Mouse (Mus musculus) limb, embryonic 11.5 days (tissue): Measurements from ENCODE around the gene Efhd1. TPM values are rescaled to one million over a fixed set of nuclear protein-coding genes. Genes with fewer than 3 reads are reported as not detected.

Experiments used
- ATAC-seq: fragments of 200-750 bp; cut with Nextera tagmentation; 2 replicates; pipeline ENCODE4 v1.8.0; 2017; ENCODE audit warnings: low read depth; ENCODE audit not compliant: insufficient number of reproducible peaks, low FRiP score, low TSS enrichment
- DNase-seq: peaks from one replicate; pipeline ENCODE4 v3.0.0-alpha.2; 2015; ENCODE audit warnings: low spot score
- H3K27ac ChIP-seq: fragments of 300-500 bp; sonication (generic); replicated peaks from 2 replicates; pipeline ENCODE4 v1.5.1; 2014; ENCODE audit warnings: low read depth, mild to moderate bottlenecking, low read length
- H3K27me3 ChIP-seq: fragments of 300-500 bp; sonication (generic); 2 replicates; pipeline ENCODE4 v1.6.1; 2014; ENCODE audit warnings: mild to moderate bottlenecking, low read length, mixed read lengths; ENCODE audit not compliant: control insufficient read depth, insufficient read depth
- H3K36me3 ChIP-seq: fragments of 300-500 bp; sonication (generic); 2 replicates; pipeline ENCODE4 v1.6.1; 2014; ENCODE audit warnings: mild to moderate bottlenecking, low read length, moderate library complexity, mixed read lengths; ENCODE audit not compliant: control insufficient read depth, insufficient read depth
- H3K4me1 ChIP-seq: fragments of 300-500 bp; sonication (generic); 2 replicates; pipeline ENCODE4 v1.6.1; 2014; ENCODE audit warnings: low read length, mixed read lengths; ENCODE audit not compliant: control insufficient read depth, insufficient read depth
- H3K4me2 ChIP-seq: fragments of 300-500 bp; sonication (generic); 2 replicates; pipeline ENCODE4 v1.6.1; 2014; ENCODE audit warnings: low read depth, mild to moderate bottlenecking, moderate library complexity; ENCODE audit not compliant: severe bottlenecking
- H3K4me3 ChIP-seq: fragments of 300-500 bp; sonication (generic); 2 replicates; pipeline ENCODE4 v1.5.1; 2014; ENCODE audit warnings: low read depth, low read length
- H3K9ac ChIP-seq: fragments of 300-500 bp; sonication (generic); 2 replicates; pipeline ENCODE4 v1.6.1; 2014; ENCODE audit warnings: mild to moderate bottlenecking, low read length
- H3K9me3 ChIP-seq: fragments of 300-500 bp; sonication (generic); 2 replicates; pipeline ENCODE4 v1.6.1; 2016; ENCODE audit warnings: low read length; ENCODE audit not compliant: control insufficient read depth
- WGBS: fragments of 180-500 bp; shearing (Covaris S2); extraction: QIAGEN DNeasy Blood & Tissue Kit; methylation state at CpG from one replicate; pipeline ENCODE4 v1.1.7; 2014; 5-methylcytosine and 5-hydroxymethylcytosine counted together
- polyA plus RNA-seq: library from polyadenylated mRNA; unstranded; fragments of >200 nt; fragmentation: Nextera tagmentation; extraction: Ambion mirVana; gene quantifications from 2 replicates; pipeline ENCODE4 v1.2.1, GENCODE M21; 2014

Gene Efhd1
- polyA plus RNA-seq, result 0.40 and 0.47 TPM in 2 replicates

GRCm38 (mm10) chr1:87264134-87265006 lies at the start of gene Efhd1:
Gene Efhd1, plus strand, starts transcription at chr1:87264363.
- Histone ChIP-seq H3K4me1 (no peaks in the 10 kb centered on the region), H3K27me3 (peaks cover 52% of the 10 kb centered on the region), H3K27ac (no peak within 1 kb of the TSS), H3K9ac (peak within 1 kb of the TSS; percentile 9; the same call in 1 of the 2 replicates), H3K36me3 (no peaks in the 10 kb centered on the region), H3K4me3 (peak within 1 kb of the TSS; percentile 41), H3K9me3 (no peaks in the 10 kb centered on the region), H3K4me2 (peak within 1 kb of the TSS; percentile 96)
- under 1% methylated on average over 70 of the region's 70 CpGs for WGBS
- ATAC-seq (peak; percentile 37; the same call in 1 of the 2 replicates), DNase-seq (peak; percentile 72)

- Histone ChIP-seq H3K27me3 (no peaks in the 10 kb centered on the region), H3K27ac (no peak overlapping the region), H3K9me3 (no peaks in the 10 kb centered on the region), H3K4me3 (peak overlapping the region; percentile 77), H3K4me1 (peaks cover 6% of the 10 kb centered on the region; the same call in 1 of the 2 replicates), H3K9ac (peak overlapping the region; percentile 98), H3K36me3 (no peaks in the 10 kb centered on the region), H3K4me2 (peak overlapping the region; percentile 45)
- ATAC-seq, result no peak
- DNase-seq, result no peak
- WGBS, result 31% methylated on average over 4 of the region's 4 CpGs
Measured at GRCm38 (mm10) chr1:87214748-87215147, 49.4 kb upstream of the Efhd1 start.

- Histone ChIP-seq H3K9me3 (no peaks in the 10 kb centered on the region), H3K4me2 (no peak overlapping the region), H3K27ac (no peak overlapping the region), H3K36me3 (peaks cover 13% of the 10 kb centered on the region; the same call in 1 of the 2 replicates), H3K4me1 (peaks cover 5% of the 10 kb centered on the region; the same call in 1 of the 2 replicates), H3K27me3 (no peaks in the 10 kb centered on the region), H3K9ac (no peak overlapping the region), H3K4me3 (no peak overlapping the region)
- DNase-seq, result no peak
- 69% methylated on average over 3 of the region's 3 CpGs for WGBS
- ATAC-seq, result no peak
Measured at GRCm38 (mm10) chr1:87217938-87218337, 46.2 kb upstream of the Efhd1 start.

- Histone ChIP-seq H3K4me3 (no peak overlapping the region), H3K4me1 (no peaks in the 10 kb centered on the region), H3K27ac (no peak overlapping the region), H3K4me2 (no peak overlapping the region), H3K9ac (no peak overlapping the region), H3K27me3 (no peaks in the 10 kb centered on the region), H3K36me3 (peaks cover 40% of the 10 kb centered on the region), H3K9me3 (no peaks in the 10 kb centered on the region)
- DNase-seq, result no peak
- WGBS, result 95% methylated on average over 8 of the region's 8 CpGs
- ATAC-seq, result no peak
Measured at GRCm38 (mm10) chr1:87225739-87226138, 38.4 kb upstream of the Efhd1 start.

- H3K4me2 ChIP-seq, result no peak overlapping the region
- H3K4me1 ChIP-seq, result no peaks in the 10 kb centered on the region
- no peaks in the 10 kb centered on the region for H3K27me3 ChIP-seq
- no peak overlapping the region for H3K9ac ChIP-seq
- ATAC-seq (no peak), DNase-seq (no peak)
- H3K27ac ChIP-seq, result no peak overlapping the region
- H3K9me3 ChIP-seq, result no peaks in the 10 kb centered on the region
- H3K36me3 ChIP-seq, result peaks cover 36% of the 10 kb centered on the region
- no peak overlapping the region for H3K4me3 ChIP-seq
- WGBS, result 100% methylated on average over 1 of the region's 1 CpGs
Measured at GRCm38 (mm10) chr1:87226409-87227159, 37.6 kb upstream of the Efhd1 start.

- Histone ChIP-seq H3K4me3 (no peak overlapping the region), H3K4me1 (no peaks in the 10 kb centered on the region), H3K4me2 (no peak overlapping the region), H3K27ac (no peak overlapping the region), H3K27me3 (no peaks in the 10 kb centered on the region), H3K9me3 (no peaks in the 10 kb centered on the region), H3K9ac (no peak overlapping the region), H3K36me3 (peaks cover 35% of the 10 kb centered on the region)
- 94% methylated on average over 3 of the region's 3 CpGs for WGBS
- ATAC-seq (no peak), DNase-seq (no peak)
Measured at GRCm38 (mm10) chr1:87227160-87227550, 37.0 kb upstream of the Efhd1 start.

GRCm38 (mm10) chr1:87230606-87231005 lies 33.6 kb upstream of the Efhd1 start:
- 89% methylated on average over 5 of the region's 5 CpGs for WGBS
- no peak for DNase-seq
- Histone ChIP-seq H3K27me3 (no peaks in the 10 kb centered on the region), H3K9me3 (no peaks in the 10 kb centered on the region), H3K4me2 (no peak overlapping the region), H3K27ac (no peak overlapping the region), H3K4me3 (no peak overlapping the region), H3K36me3 (peaks cover 24% of the 10 kb centered on the region; the same call in 1 of the 2 replicates), H3K4me1 (no peaks in the 10 kb centered on the region), H3K9ac (no peak overlapping the region)
- no peak for ATAC-seq

- Histone ChIP-seq H3K4me3 (no peak overlapping the region), H3K27ac (no peak overlapping the region), H3K36me3 (peaks cover 14% of the 10 kb centered on the region; the same call in 1 of the 2 replicates), H3K27me3 (no peaks in the 10 kb centered on the region), H3K9ac (no peak overlapping the region), H3K4me1 (no peaks in the 10 kb centered on the region), H3K9me3 (no peaks in the 10 kb centered on the region), H3K4me2 (no peak overlapping the region)
- no peak for DNase-seq
- no peak for ATAC-seq
- WGBS, result 80% methylated on average over 7 of the region's 7 CpGs
Measured at GRCm38 (mm10) chr1:87232197-87232596, 32.0 kb upstream of the Efhd1 start.
